Mouse (Mus musculus) spleen, adult 10 weeks (tissue): ENCODE data around the gene Sall1. TPM values are rescaled to one million over a fixed set of nuclear protein-coding genes. Genes with fewer than 3 reads are reported as not detected.

Source experiments
- polyA plus RNA-seq: library from polyadenylated mRNA; stranded (reverse); fragments of 350-450 nt; fragmentation: Illumina TruSeq; extraction: RNeasy Lipid Tissue Mini Kit (QIAGEN cat#74804); gene quantifications from one replicate; pipeline ENCODE4 v1.2.3, GENCODE M21; 2015; ENCODE audit warnings: low replicate concordance; ENCODE audit not compliant: insufficient read depth

The Sall1 gene
- not detected for polyA plus RNA-seq

GRCm38 (mm10) chr8:89043940-89044339 lies at the start of gene Sall1:
TSS of gene Sall1 (minus strand) at chr8:89044162.

